Mouse (Mus musculus) midbrain, postnatal 0 days (tissue): ENCODE data around the gene Zg16. TPM values are rescaled to one million over a fixed set of nuclear protein-coding genes. Genes with fewer than 3 reads are reported as not detected.

ENCODE experiments used
- ATAC-seq: fragments of 200-750 bp; cut with Nextera tagmentation; 2 replicates; pipeline ENCODE4 v1.8.0; 2017; ENCODE audit warnings: moderate number of reproducible peaks, mild to moderate bottlenecking, moderate TSS enrichment, moderate library complexity; ENCODE audit not compliant: low FRiP score
- DNase-seq: peaks from one replicate; pipeline ENCODE4 v3.0.0-alpha.2; 2015; ENCODE audit warnings: low spot score
- H3K27ac ChIP-seq: fragments of 300-500 bp; sonication (generic); 2 replicates; pipeline ENCODE4 v1.5.1; 2014; ENCODE audit warnings: low read depth, mild to moderate bottlenecking, low read length, mixed read lengths
- H3K27me3 ChIP-seq: fragments of 300-500 bp; sonication (generic); 2 replicates; pipeline ENCODE4 v1.6.1; 2014; ENCODE audit warnings: low read length, control low read depth, mixed read lengths; ENCODE audit not compliant: insufficient read depth
- H3K36me3 ChIP-seq: fragments of 300-500 bp; sonication (generic); 2 replicates; pipeline ENCODE4 v1.6.1; 2014; ENCODE audit warnings: low read length, control low read depth, mixed read lengths; ENCODE audit not compliant: insufficient read depth
- H3K4me1 ChIP-seq: fragments of 300-500 bp; sonication (generic); 2 replicates; pipeline ENCODE4 v1.6.1; 2014; ENCODE audit warnings: mild to moderate bottlenecking, control low read depth, antibody characterized with exemption, low read length, mixed read lengths; ENCODE audit not compliant: insufficient read depth
- H3K4me2 ChIP-seq: fragments of 300-500 bp; sonication (generic); 2 replicates; pipeline ENCODE4 v1.6.1; 2014; ENCODE audit warnings: low read depth, mild to moderate bottlenecking, low read length, mixed read lengths; ENCODE audit not compliant: poor library complexity, severe bottlenecking
- H3K4me3 ChIP-seq: fragments of 300-500 bp; sonication (generic); 2 replicates; pipeline ENCODE4 v1.5.1; 2014; ENCODE audit warnings: low read depth, mild to moderate bottlenecking, low read length, moderate library complexity
- H3K9ac ChIP-seq: fragments of 300-500 bp; sonication (generic); replicated peaks from 2 replicates; pipeline ENCODE4 v1.6.1; 2014; ENCODE audit warnings: mild to moderate bottlenecking, low read length, moderate library complexity, mixed read lengths; ENCODE audit not compliant: poor library complexity, severe bottlenecking
- H3K9me3 ChIP-seq: fragments of 300-500 bp; sonication (generic); 2 replicates; pipeline ENCODE4 v1.6.1; 2016; ENCODE audit warnings: low read length, control low read depth
- CTCF ChIP-seq: IDR thresholded peaks from 2 replicates; pipeline ENCODE4 v1.5.1; 2016; ENCODE audit warnings: antibody characterized with exemption, mild to moderate bottlenecking
- WGBS: fragments of 180-500 bp; shearing (Covaris S2); extraction: QIAGEN DNeasy Blood & Tissue Kit; methylation state at CpG from one replicate; pipeline ENCODE4 v1.1.7; 2014; 5-methylcytosine and 5-hydroxymethylcytosine counted together
- polyA plus RNA-seq: library from polyadenylated mRNA; unstranded; fragments of >200 nt; fragmentation: Nextera tagmentation; extraction: Ambion mirVana; gene quantifications from 2 replicates; pipeline ENCODE4 v1.2.1, GENCODE M21; 2015
- total RNA-seq: library from RNA; depleted of rRNA; stranded (reverse); fragments of >200 nt; gene quantifications from 2 replicates; pipeline ENCODE4 v1.2.3, GENCODE M21; 2014

Zg16 gene
- total and polyA plus RNA-seq, 2 experiments from 2014 or later = 0.49 TPM; not detected in 1

GRCm38 (mm10) chr7:127025556-127026160 lies 61.5 kb downstream of the Zg16 start:
- peak overlapping the region; percentile 90 for H3K4me3 ChIP-seq
- peaks cover 21% of the 10 kb centered on the region for H3K4me1 ChIP-seq
- peak overlapping the region; percentile 96 for H3K9ac ChIP-seq
- peak overlapping the region; percentile 99 for H3K27ac ChIP-seq
- TF ChIP-seq CTCF = no peak
- peaks cover 15% of the 10 kb centered on the region for H3K36me3 ChIP-seq
- under 1% methylated on average over 39 of the region's 65 CpGs for WGBS
- DNase-seq (peak; percentile 36), ATAC-seq (no peak)
- H3K4me2 ChIP-seq = peak overlapping the region; percentile 76
- no peaks in the 10 kb centered on the region for H3K9me3 ChIP-seq
- H3K27me3 ChIP-seq = no peaks in the 10 kb centered on the region

- Histone ChIP-seq H3K9ac (peak overlapping the region; percentile 96), H3K27me3 (no peaks in the 10 kb centered on the region), H3K27ac (peak overlapping the region; percentile 99), H3K4me2 (peak overlapping the region; percentile 76), H3K4me1 (peaks cover 27% of the 10 kb centered on the region), H3K9me3 (no peaks in the 10 kb centered on the region), H3K36me3 (peaks cover 15% of the 10 kb centered on the region), H3K4me3 (peak overlapping the region; percentile 90)
- WGBS = 1% methylated on average over 29 of the region's 30 CpGs
- TF ChIP-seq CTCF = peak; percentile 72
- DNase-seq (peak; percentile 91), ATAC-seq (peak; percentile 59; the same call in 1 of the 2 replicates)
These were observed 62.2 kb downstream of the Zg16 start for GRCm38 (mm10) chr7:127024755-127025555.

DNA sequence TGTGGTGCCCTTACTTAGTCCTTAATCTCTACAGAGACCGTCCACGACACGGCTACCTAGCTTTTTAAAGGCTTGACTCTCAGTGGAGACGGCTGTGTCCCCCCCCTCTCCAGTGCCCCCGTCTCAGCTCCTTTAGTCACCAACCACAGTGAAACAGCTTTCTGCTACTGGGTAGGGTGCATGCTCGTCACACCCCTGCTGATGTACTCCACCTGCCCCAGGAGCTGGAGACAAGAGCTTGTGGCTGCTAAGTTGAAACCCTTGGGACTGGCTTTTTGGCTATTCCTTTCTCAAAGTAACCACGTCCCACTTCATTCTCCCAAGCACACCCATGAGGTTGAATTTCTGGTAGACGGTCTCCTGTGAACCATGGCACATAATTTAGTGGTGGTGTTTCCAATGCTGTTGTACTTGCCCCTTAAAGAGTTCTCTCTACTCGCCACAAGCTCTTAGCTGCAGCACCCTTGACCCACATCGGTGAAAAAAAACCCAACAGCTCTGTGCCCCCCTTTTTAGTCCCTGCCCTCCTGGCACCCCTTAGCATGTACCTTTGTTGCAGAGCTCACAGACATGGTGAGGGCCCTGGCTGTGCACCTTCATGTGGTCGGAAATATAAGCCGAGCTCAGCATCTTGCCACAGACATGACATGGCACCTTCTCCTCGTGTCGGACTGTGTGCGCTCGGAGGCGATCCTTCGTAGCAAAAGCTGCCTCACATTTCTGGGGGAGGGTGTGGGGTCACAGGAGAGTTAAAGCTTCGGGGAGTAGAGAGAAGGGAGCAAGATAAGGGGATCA lies 63.0 kb downstream of the Zg16 start:
- Histone ChIP-seq H3K36me3 (peaks cover 15% of the 10 kb centered on the region), H3K4me1 (peaks cover 36% of the 10 kb centered on the region), H3K27ac (peak overlapping the region; percentile 99), H3K27me3 (no peaks in the 10 kb centered on the region), H3K9me3 (no peaks in the 10 kb centered on the region), H3K4me2 (peak overlapping the region; percentile 76), H3K9ac (peak overlapping the region; percentile 96), H3K4me3 (peak overlapping the region; percentile 90)
- no peak for TF ChIP-seq CTCF
- 19% methylated on average over 19 of the region's 19 CpGs for WGBS
- DNase-seq = no peak
- no peak for ATAC-seq

DNA sequence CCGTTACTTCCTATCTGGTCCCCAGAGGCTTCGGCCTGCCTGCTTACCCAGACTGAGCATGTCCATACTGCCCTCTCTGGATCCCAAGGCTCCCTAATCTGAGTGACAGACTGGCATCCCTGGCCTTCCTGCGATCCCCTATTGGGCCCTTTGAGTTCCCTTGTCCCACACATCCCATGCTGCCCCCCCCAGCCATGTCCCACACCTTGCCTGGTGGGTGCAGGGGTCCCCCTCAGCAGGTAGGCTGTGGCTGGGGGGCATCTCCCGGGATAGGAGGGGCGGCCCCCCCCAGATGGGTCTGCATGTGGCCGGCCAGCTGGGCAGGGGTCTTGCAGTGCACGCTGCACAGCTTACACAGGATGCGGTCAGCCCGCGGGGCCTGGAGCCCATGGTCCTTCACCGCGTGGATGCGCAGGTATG lies 63.8 kb downstream of the Zg16 start:
- peak overlapping the region; percentile 96 for H3K9ac ChIP-seq
- H3K36me3 ChIP-seq = peaks cover 15% of the 10 kb centered on the region
- WGBS = 69% methylated on average over 13 of the region's 13 CpGs
- peaks cover 42% of the 10 kb centered on the region for H3K4me1 ChIP-seq
- TF ChIP-seq CTCF = no peak
- peak overlapping the region; percentile 76 for H3K4me2 ChIP-seq
- peak overlapping the region; percentile 90 for H3K4me3 ChIP-seq
- ATAC-seq (no peak), DNase-seq (no peak)
- no peaks in the 10 kb centered on the region for H3K9me3 ChIP-seq
- H3K27ac ChIP-seq = peak overlapping the region; percentile 9; the same call in 1 of the 2 replicates
- no peaks in the 10 kb centered on the region for H3K27me3 ChIP-seq

- peak overlapping the region; percentile 82; the same call in 1 of the 2 replicates for H3K27ac ChIP-seq
- WGBS = 81% methylated on average over 7 of the region's 7 CpGs
- H3K4me1 ChIP-seq = peaks cover 42% of the 10 kb centered on the region
These were observed 64.4 kb downstream of the Zg16 start for GRCm38 (mm10) chr7:127022528-127023271.

More at GRCm38 (mm10) chr7:127022528-127023271, 64.4 kb downstream of the Zg16 start:
- ATAC-seq = no peak
- Histone ChIP-seq H3K4me3 (peak overlapping the region; percentile 90), H3K9ac (peak overlapping the region; percentile 96), H3K4me2 (peak overlapping the region; percentile 76), H3K9me3 (no peaks in the 10 kb centered on the region), H3K27me3 (no peaks in the 10 kb centered on the region), H3K36me3 (peaks cover 15% of the 10 kb centered on the region)
- no peak for DNase-seq
- TF ChIP-seq CTCF = no peak
